Mouse (Mus musculus): ENCODE results near the gene Ranbp3. TPM values are rescaled to one million over a fixed set of nuclear protein-coding genes. Genes with fewer than 3 reads are reported as not detected.

The Ranbp3 gene
- polyA plus RNA-seq, 1 experiment, result 144 TPM

- TF ChIP-seq GATA1 (IDR thresholded peaks at IDR 0.05; ENCODE audit: low read length), result no peak
Measured at GRCm38 (mm10) chr17:56667591-56667990, 5.5 kb upstream of the Ranbp3 start.

GRCm38 (mm10) chr17:56668384-56669144, 4.5 kb upstream of the Ranbp3 start:
- TF ChIP-seq GATA1 (IDR thresholded peaks at IDR 0.05; ENCODE audit: low read length), result no peak

GRCm38 (mm10) chr17:56669766-56670165, 3.3 kb upstream of the Ranbp3 start:
- no peak for TF ChIP-seq GATA1 (IDR thresholded peaks at IDR 0.05; ENCODE audit: low read length)

- no peak for TF ChIP-seq GATA1 (IDR thresholded peaks at IDR 0.05; ENCODE audit: low read length)
Measured at GRCm38 (mm10) chr17:56673647-56674416, 738 bp downstream of the Ranbp3 start.

GRCm38 (mm10) chr17:56681791-56682190, 8.7 kb downstream of the Ranbp3 start:
- no peak for TF ChIP-seq GATA1 (IDR thresholded peaks at IDR 0.05; ENCODE audit: low read length)

GRCm38 (mm10) chr17:56682880-56683279, 9.8 kb downstream of the Ranbp3 start:
- peak; percentile 12 for TF ChIP-seq GATA1 (IDR thresholded peaks at IDR 0.05; ENCODE audit: low read length)

GRCm38 (mm10) chr17:56683546-56684140, 10.5 kb downstream of the Ranbp3 start:
- TF ChIP-seq GATA1 (IDR thresholded peaks at IDR 0.05; ENCODE audit: low read length), result no peak

GRCm38 (mm10) chr17:56684649-56685048, 11.6 kb downstream of the Ranbp3 start:
- no peak for TF ChIP-seq GATA1 (IDR thresholded peaks at IDR 0.05; ENCODE audit: low read length)

- no peak for TF ChIP-seq GATA1 (IDR thresholded peaks at IDR 0.05; ENCODE audit: low read length)
Measured at GRCm38 (mm10) chr17:56686801-56687200, 13.7 kb downstream of the Ranbp3 start.

GRCm38 (mm10) chr17:56688045-56688444, 15.0 kb downstream of the Ranbp3 start:
- TF ChIP-seq GATA1 (IDR thresholded peaks at IDR 0.05; ENCODE audit: low read length), result peak; percentile 99

GRCm38 (mm10) chr17:56688689-56689088, 15.6 kb downstream of the Ranbp3 start:
- no peak for TF ChIP-seq GATA1 (IDR thresholded peaks at IDR 0.05; ENCODE audit: low read length)

- no peak for TF ChIP-seq GATA1 (IDR thresholded peaks at IDR 0.05; ENCODE audit: low read length)
Measured at GRCm38 (mm10) chr17:56693395-56693794, 20.3 kb downstream of the Ranbp3 start.

GRCm38 (mm10) chr17:56693851-56694310, 20.8 kb downstream of the Ranbp3 start:
- TF ChIP-seq GATA1 (IDR thresholded peaks at IDR 0.05; ENCODE audit: low read length), result no peak

- TF ChIP-seq GATA1 (IDR thresholded peaks at IDR 0.05; ENCODE audit: low read length), result no peak
Measured at GRCm38 (mm10) chr17:56700451-56700850, 27.4 kb downstream of the Ranbp3 start.

- no peak for TF ChIP-seq GATA1 (IDR thresholded peaks at IDR 0.05; ENCODE audit: low read length)
Measured at GRCm38 (mm10) chr17:56703038-56703437, 29.9 kb downstream of the Ranbp3 start.

- TF ChIP-seq GATA1 (IDR thresholded peaks at IDR 0.05; ENCODE audit: low read length), result no peak
Measured at GRCm38 (mm10) chr17:56706515-56706914, 33.4 kb downstream of the Ranbp3 start.
